Mouse (Mus musculus): ENCODE results near the gene Pigr.

DNA sequence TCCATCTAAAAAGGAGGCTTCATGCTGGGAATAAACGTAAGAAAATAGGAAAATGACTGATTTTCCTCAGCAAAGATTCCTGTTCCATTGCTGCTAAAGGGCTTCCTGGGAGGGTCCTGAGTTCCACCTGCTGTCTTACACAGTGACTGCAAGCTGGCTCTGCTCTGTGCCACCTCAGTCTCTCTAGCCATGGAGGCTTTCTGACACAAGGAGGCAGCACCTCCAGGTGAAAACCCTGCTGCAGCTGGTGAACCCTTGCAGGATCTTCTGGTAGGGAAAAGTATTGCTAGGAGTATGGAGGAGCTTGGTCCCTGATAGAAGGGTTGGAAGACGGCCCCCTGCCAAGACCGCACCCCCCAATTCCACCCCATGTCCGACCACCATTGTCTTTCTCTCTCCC lies 39.5 kb upstream of the Pigr start:
- peak; percentile 10; the same call in 1 of the 2 replicates for TF ChIP-seq CTCF (IDR thresholded peaks at IDR 0.05; ENCODE audit: extremely low read depth, insufficient read depth, insufficient read length, insufficient replicate concordance)
- TF ChIP-seq POLR2A (IDR thresholded peaks at IDR 0.05; ENCODE audit: low read depth, low read length), result no peak

All from spleen, adult 2 months (tissue).